ENCODE assay signal across 7 mouse cellular contexts in genomic region chr10:109832768-109833291, GRCm38 (mm10).
DNase-seq lines count a peak whose midpoint lies in the region; ATAC-seq lines count a peak whose summit lies in the region.

No protein-coding gene starts in this region.

- H3K4me1 ChIP-seq in hindbrain, embryonic 11.5 days (replicated peaks; ENCODE audit: control insufficient read depth, insufficient read depth, low read length), result no peaks in the 10 kb centered on the region
- H3K4me1 ChIP-seq in limb, embryonic 12.5 days (replicated peaks), result no peaks in the 10 kb centered on the region

- H3K27me3 ChIP-seq in hindbrain, embryonic 11.5 days (ENCODE audit: control insufficient read depth, insufficient read depth, low read length), result no peaks in the 10 kb centered on the region
- H3K27me3 ChIP-seq in limb, embryonic 12.5 days, result peaks cover 6% of the 10 kb centered on the region; the same call in 1 of the 2 replicates

- ATAC-seq in cerebellum, adult (ENCODE audit: insufficient number of reproducible peaks, low FRiP score, low TSS enrichment), result peak; percentile 77
- peak; percentile 79 for ATAC-seq in hindbrain, embryonic 11.5 days (ENCODE audit: low FRiP score)
- ATAC-seq in limb, embryonic 12.5 days (ENCODE audit: insufficient number of reproducible peaks, insufficient read depth, low FRiP score, low TSS enrichment, low read depth), result no peak

- DNase-seq in cerebellum, postnatal 14 days, result peak; percentile 42 to 56
- DNase-seq in hindbrain, embryonic 11.5 days (ENCODE audit: low spot score), result peak; percentile 48
- peak; percentile 76 for DNase-seq in telencephalon, adult 2 months (ENCODE audit: low read depth, low spot score)
- DNase-seq in gastrocnemius, adult 18-20 months (ENCODE audit: low spot score), result no peak
- DNase-seq in kidney, postnatal 10 days, result no peak

- H3K9me3 ChIP-seq in hindbrain, embryonic 11.5 days (ENCODE audit: control insufficient read depth, low read length), result no peaks in the 10 kb centered on the region
- no peaks in the 10 kb centered on the region for H3K9me3 ChIP-seq in limb, embryonic 12.5 days

- peak overlapping the region; percentile 34 for H3K4me3 ChIP-seq in hindbrain, embryonic 11.5 days (ENCODE audit: low read depth, low read length)
- H3K4me3 ChIP-seq in limb, embryonic 12.5 days (replicated peaks), result 0 out of 2 replicates have a peak overlapping the region, but pooled peaks have one; percentile 6

- no peaks in the 10 kb centered on the region for H3K36me3 ChIP-seq in hindbrain, embryonic 11.5 days (ENCODE audit: control insufficient read depth, insufficient read depth, low read length)
- no peaks in the 10 kb centered on the region for H3K36me3 ChIP-seq in limb, embryonic 12.5 days

- WGBS in hindbrain, embryonic 11.5 days, result 22% methylated on average over 18 of the region's 18 CpGs
- WGBS in limb, embryonic 12.5 days, result 33% methylated on average over 18 of the region's 18 CpGs

- H3K4me2 ChIP-seq in hindbrain, embryonic 11.5 days (replicated peaks; ENCODE audit: low read depth, low read length), result peak overlapping the region; percentile 55
- peak overlapping the region; percentile 39 for H3K4me2 ChIP-seq in limb, embryonic 12.5 days

- H3K9ac ChIP-seq in hindbrain, embryonic 11.5 days (ENCODE audit: low read depth, low read length), result peak overlapping the region; percentile 44
- H3K9ac ChIP-seq in limb, embryonic 12.5 days (replicated peaks), result no peak overlapping the region

- no peak overlapping the region for H3K27ac ChIP-seq in hindbrain, embryonic 11.5 days (ENCODE audit: low read depth, low read length)
- H3K27ac ChIP-seq in limb, embryonic 12.5 days, result no peak overlapping the region

Comparison
In these comparisons a context has a peak if more than half of its experiments do, and no peak if none do; other contexts are left out.
1. DNase-seq: peak in cerebellum, postnatal 14 days (2 of 2), hindbrain, embryonic 11.5 days (single experiment) and telencephalon, adult 2 months (single experiment); none in gastrocnemius, adult 18-20 months (single experiment) and kidney, postnatal 10 days (single experiment).